Mouse (Mus musculus) hindbrain, embryonic 13.5 days (tissue): ENCODE measurements around the gene Srp72. TPM values are rescaled to one million over a fixed set of nuclear protein-coding genes. Genes with fewer than 3 reads are reported as not detected.
"Not testable (repeated sequence)": the region's sequence is repeated elsewhere in the genome, so short reads cannot be mapped to it uniquely, and the experiment has no call there.

Source experiments
- ATAC-seq: fragments of 200-750 bp; cut with Nextera tagmentation; 2 replicates; pipeline ENCODE4 v1.8.0; 2017; ENCODE audit warnings: moderate TSS enrichment; ENCODE audit not compliant: low FRiP score
- H3K27ac ChIP-seq: fragments of 300-500 bp; sonication (generic); 2 replicates; pipeline ENCODE4 v1.5.1; 2015; ENCODE audit warnings: inconsistent platforms, mild to moderate bottlenecking, moderate library complexity
- H3K27me3 ChIP-seq: fragments of 300-500 bp; sonication (generic); 2 replicates; pipeline ENCODE4 v1.6.1; 2015; ENCODE audit warnings: mild to moderate bottlenecking, inconsistent platforms
- H3K36me3 ChIP-seq: fragments of 300-500 bp; sonication (generic); 2 replicates; pipeline ENCODE4 v1.6.1; 2015; ENCODE audit warnings: mild to moderate bottlenecking, inconsistent platforms
- H3K4me1 ChIP-seq: fragments of 300-500 bp; sonication (generic); replicated peaks from 2 replicates; pipeline ENCODE4 v1.6.1; 2015; ENCODE audit warnings: inconsistent platforms
- H3K4me2 ChIP-seq: fragments of 300-500 bp; sonication (generic); 2 replicates; pipeline ENCODE4 v1.6.1; 2015; ENCODE audit warnings: inconsistent platforms, mild to moderate bottlenecking, moderate library complexity
- H3K4me3 ChIP-seq: fragments of 300-500 bp; sonication (generic); 2 replicates; pipeline ENCODE4 v1.5.1; 2015; ENCODE audit warnings: mild to moderate bottlenecking, inconsistent platforms
- H3K9ac ChIP-seq: fragments of 300-500 bp; sonication (generic); 2 replicates; pipeline ENCODE4 v1.6.1; 2015; ENCODE audit warnings: mild to moderate bottlenecking, inconsistent platforms
- H3K9me3 ChIP-seq: fragments of 300-500 bp; sonication (generic); 2 replicates; pipeline ENCODE4 v1.6.1; 2016; ENCODE audit warnings: inconsistent platforms
- WGBS: fragments of 180-500 bp; shearing (Covaris S2); methylation state at CpG from one replicate; pipeline ENCODE4 v1.1.7; 2015; 5-methylcytosine and 5-hydroxymethylcytosine counted together
- polyA plus RNA-seq: library from polyadenylated mRNA; unstranded; fragments of >200 nt; fragmentation: Nextera tagmentation; extraction: Ambion mirVana; gene quantifications from 2 replicates; pipeline ENCODE4 v1.2.1, GENCODE M21; 2015

Srp72 gene
- polyA plus RNA-seq, 1 experiment from 2014 or later = 80.3 TPM

DNA sequence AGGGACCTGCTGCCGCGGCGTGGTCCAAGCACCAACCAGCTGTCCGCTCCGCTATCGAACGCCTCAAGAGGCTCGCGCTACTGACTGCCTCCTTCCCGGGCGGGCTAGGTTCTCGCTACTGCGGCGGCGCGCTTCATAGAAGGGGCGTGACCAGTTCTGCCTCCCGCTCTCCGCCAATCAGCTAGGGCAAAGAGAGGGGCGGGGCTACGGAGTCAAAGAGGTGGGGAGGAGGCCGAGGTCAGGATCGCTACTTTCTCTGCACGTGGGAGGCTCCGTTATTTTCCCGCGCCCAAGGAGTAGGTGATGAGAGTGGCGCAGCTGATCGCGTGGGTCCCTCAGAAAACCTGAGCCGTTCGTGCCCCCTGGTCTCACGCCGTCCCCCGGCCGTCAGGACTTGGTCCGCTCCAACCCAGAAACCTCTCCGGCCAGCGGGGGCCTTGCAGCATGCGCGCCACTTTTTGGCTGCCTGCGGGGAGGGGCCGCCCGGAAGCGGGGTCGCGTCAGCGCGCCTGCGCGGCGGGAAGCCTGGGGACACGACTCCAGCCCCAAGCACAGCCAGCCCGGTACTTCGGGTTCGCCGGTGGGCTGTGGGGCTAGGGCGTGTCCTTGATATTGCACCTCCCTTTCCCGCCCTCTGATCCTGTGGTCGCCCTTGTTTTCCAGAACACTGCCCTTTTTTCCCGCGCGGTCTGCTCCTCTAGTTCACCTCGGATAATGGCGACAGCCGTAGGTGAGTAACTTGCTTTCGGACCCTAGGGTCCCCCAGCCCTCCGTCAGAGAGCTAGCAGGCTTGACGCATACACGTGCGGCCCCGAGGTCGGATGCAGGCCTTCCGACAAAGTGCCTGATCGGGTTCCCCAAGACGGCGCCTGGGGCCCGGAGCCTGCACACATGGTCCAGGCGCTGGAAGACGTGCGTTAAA lies 23.1 kb upstream of the Srp72 start, which contains the start of the genes Paics and Ppat:
Paics (plus strand) TSS at position 202 of the 922 bp plus-strand sequence.
Ppat (minus strand) TSS at position 473 of the 922 bp plus-strand sequence.
- Histone ChIP-seq H3K27ac (peak within 1 kb of the TSS; percentile 85), H3K9ac (peak within 1 kb of the TSS; percentile 75), H3K27me3 (no peaks in the 10 kb centered on the region), H3K9me3 (no peaks in the 10 kb centered on the region), H3K4me3 (peak within 1 kb of the TSS; percentile 63), H3K4me2 (peak within 1 kb of the TSS; percentile 92), H3K4me1 (peaks cover 33% of the 10 kb centered on the region), H3K36me3 (peaks cover under 1% of the 10 kb centered on the region)
- peak; percentile 98 for ATAC-seq
- 0% methylated on average over 81 of the region's 81 CpGs for WGBS

DNA sequence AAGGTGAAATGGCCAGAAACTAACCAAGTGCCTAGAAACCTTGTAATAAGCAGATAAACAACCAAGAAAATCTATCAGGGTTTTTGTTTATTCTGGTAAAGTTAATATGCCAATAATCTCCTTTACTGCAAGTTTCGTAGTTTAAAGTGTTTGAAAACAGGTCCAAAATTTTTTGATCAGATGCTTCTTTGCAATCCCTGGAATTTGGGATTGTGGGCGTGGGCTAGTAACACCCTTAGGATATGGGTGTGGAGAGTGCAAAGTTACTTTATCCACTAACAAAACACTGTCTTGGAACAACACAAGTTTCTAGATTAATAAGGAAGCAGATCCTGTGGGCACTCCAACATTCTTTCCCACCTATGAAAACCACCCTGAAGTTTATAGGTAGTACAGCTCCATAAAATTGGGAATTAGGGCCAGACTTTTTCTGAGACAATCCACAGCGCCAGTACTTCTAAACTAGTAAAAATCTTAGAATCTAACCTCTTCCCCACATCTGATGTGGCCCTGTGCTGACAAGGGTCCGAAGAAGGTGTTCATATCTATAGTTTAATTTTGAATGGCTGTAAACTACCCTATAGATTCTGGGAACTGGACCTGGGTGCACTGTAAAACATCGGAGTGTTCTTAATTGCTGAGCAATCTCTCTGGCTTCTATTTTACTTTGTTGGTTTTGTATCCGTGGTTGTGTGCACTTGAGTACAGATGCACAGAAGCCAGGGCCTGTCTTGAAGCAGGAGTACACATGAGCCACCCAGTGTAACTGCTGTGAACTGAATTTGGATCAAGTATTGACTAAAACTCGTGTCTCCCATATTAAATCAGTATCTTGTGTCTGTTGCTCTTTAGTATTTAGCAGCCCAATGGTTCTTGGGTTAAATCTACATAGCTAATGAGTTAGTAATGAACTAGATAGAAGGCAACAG lies 22.1 kb upstream of the Srp72 start:
- peak overlapping the region; percentile 75 for H3K9ac ChIP-seq
- H3K27me3 ChIP-seq = no peaks in the 10 kb centered on the region
- 21% methylated on average over 7 of the region's 7 CpGs for WGBS
- peaks cover 33% of the 10 kb centered on the region for H3K4me1 ChIP-seq
- peak overlapping the region; percentile 92 for H3K4me2 ChIP-seq
- H3K36me3 ChIP-seq = peaks cover 11% of the 10 kb centered on the region
- peak overlapping the region; percentile 85; the same call in 1 of the 2 replicates for H3K27ac ChIP-seq
- H3K4me3 ChIP-seq = peak overlapping the region; percentile 63
- no peaks in the 10 kb centered on the region for H3K9me3 ChIP-seq
- no peak for ATAC-seq

DNA sequence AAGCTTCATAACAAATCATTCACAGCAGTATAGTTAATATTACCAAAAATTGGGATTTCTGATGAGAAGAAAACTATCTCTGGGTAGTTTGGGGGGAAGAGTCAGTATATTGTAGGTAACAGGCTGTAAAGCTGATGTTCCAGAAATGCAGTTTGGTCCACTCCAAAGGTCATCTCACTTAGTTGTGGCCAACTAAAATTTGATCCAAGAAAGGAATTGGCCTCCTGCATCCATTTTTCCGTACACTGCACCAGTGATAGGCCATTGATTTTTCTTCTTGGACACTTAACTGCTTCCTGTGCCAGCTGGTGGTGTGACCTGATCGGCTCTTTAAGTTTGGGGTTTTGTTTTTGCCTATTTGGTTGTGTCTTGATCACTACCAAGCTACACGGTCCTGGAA lies 20.7 kb upstream of the Srp72 start:
- Histone ChIP-seq H3K4me3 (no peak overlapping the region), H3K4me2 (no peak overlapping the region), H3K9me3 (no peaks in the 10 kb centered on the region), H3K27ac (no peak overlapping the region), H3K27me3 (no peaks in the 10 kb centered on the region), H3K9ac (no peak overlapping the region), H3K4me1 (peaks cover 33% of the 10 kb centered on the region), H3K36me3 (peaks cover 24% of the 10 kb centered on the region)
- ATAC-seq = no peak
- whole genome bisulfite sequencing = 79% methylated on average over 3 of the region's 3 CpGs

DNA sequence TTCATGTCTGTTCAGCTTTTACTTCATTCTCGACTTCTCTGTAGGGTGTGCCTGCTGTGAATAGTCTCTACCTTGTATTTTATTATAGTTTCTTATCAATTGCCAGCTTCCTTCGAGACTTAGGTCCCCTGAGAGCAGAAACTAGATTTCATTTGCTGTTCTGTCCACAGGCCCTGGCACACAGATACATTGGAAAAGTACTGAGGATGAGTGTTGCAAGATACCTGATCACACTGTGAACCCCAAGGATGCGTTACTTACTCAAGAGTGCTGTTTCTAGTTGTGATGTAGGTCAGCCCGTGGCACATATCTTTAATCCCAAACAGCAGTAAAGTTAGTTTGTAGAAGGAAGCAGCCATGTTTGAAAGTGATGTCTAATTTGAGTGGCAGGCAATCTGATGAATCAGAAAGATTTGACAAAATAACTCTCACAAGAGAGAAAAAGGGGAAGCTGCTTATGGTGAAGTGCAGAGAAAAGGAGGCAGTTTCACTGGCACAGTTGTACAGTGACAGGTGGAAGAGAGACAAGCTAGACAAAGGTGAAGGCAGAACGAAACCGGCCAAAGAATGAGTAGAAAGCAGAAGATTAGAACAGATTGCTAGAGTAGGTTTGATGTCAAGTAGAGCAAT lies 20.1 kb upstream of the Srp72 start:
- Histone ChIP-seq H3K4me3 (no peak overlapping the region), H3K4me1 (peaks cover 32% of the 10 kb centered on the region), H3K36me3 (peaks cover 28% of the 10 kb centered on the region), H3K27ac (no peak overlapping the region), H3K27me3 (no peaks in the 10 kb centered on the region), H3K9ac (no peak overlapping the region), H3K4me2 (no peak overlapping the region), H3K9me3 (no peaks in the 10 kb centered on the region)
- WGBS = 91% methylated on average over 6 of the region's 6 CpGs
- no peak for ATAC-seq

- Histone ChIP-seq H3K4me2 (no peak overlapping the region), H3K9ac (no peak overlapping the region), H3K9me3 (no peaks in the 10 kb centered on the region), H3K4me3 (no peak overlapping the region), H3K4me1 (peaks cover 21% of the 10 kb centered on the region), H3K36me3 (peaks cover 35% of the 10 kb centered on the region), H3K27me3 (no peaks in the 10 kb centered on the region), H3K27ac (no peak overlapping the region)
- WGBS = 85% methylated on average over 4 of the region's 4 CpGs
- no peak for ATAC-seq
Observed at GRCm38 (mm10) chr5:76955474-76955873, 19.0 kb upstream of the Srp72 start.

- Histone ChIP-seq H3K9ac (no peak overlapping the region), H3K9me3 (no peaks in the 10 kb centered on the region), H3K36me3 (peaks cover 57% of the 10 kb centered on the region), H3K4me1 (peaks cover 7% of the 10 kb centered on the region; the same call in 1 of the 2 replicates), H3K27ac (no peak overlapping the region), H3K27me3 (no peaks in the 10 kb centered on the region), H3K4me3 (no peak overlapping the region), H3K4me2 (no peak overlapping the region)
- 100% methylated on average over 1 of the region's 1 CpGs for WGBS
- no peak for ATAC-seq
Observed at GRCm38 (mm10) chr5:76957954-76958353, 16.5 kb upstream of the Srp72 start.

GRCm38 (mm10) chr5:76959587-76959986 lies 14.9 kb upstream of the Srp72 start:
- Histone ChIP-seq H3K9ac (no peak overlapping the region), H3K4me3 (no peak overlapping the region), H3K36me3 (peaks cover 66% of the 10 kb centered on the region), H3K27ac (no peak overlapping the region), H3K9me3 (no peaks in the 10 kb centered on the region), H3K27me3 (no peaks in the 10 kb centered on the region), H3K4me2 (no peak overlapping the region), H3K4me1 (no peaks in the 10 kb centered on the region)
- no peak for ATAC-seq
- 95% methylated on average over 5 of the region's 5 CpGs for WGBS

- Histone ChIP-seq H3K4me3 (no peak overlapping the region), H3K36me3 (peaks cover 65% of the 10 kb centered on the region), H3K27me3 (no peaks in the 10 kb centered on the region), H3K4me2 (no peak overlapping the region), H3K9me3 (no peaks in the 10 kb centered on the region), H3K27ac (no peak overlapping the region), H3K4me1 (no peaks in the 10 kb centered on the region), H3K9ac (no peak overlapping the region)
- ATAC-seq = no peak
- 83% methylated on average over 11 of the region's 11 CpGs for WGBS
Observed at GRCm38 (mm10) chr5:76962545-76962944, 11.9 kb upstream of the Srp72 start.

GRCm38 (mm10) chr5:76964651-76965050 lies 9.8 kb upstream of the Srp72 start:
- H3K9me3 ChIP-seq = no peaks in the 10 kb centered on the region
- 92% methylated on average over 3 of the region's 3 CpGs for WGBS
- H3K4me3 ChIP-seq = no peak overlapping the region
- H3K36me3 ChIP-seq = peaks cover 64% of the 10 kb centered on the region
- no peak overlapping the region for H3K4me2 ChIP-seq
- no peak overlapping the region for H3K27ac ChIP-seq
- ATAC-seq = no peak
- no peaks in the 10 kb centered on the region for H3K4me1 ChIP-seq
- no peaks in the 10 kb centered on the region for H3K27me3 ChIP-seq
- H3K9ac ChIP-seq = no peak overlapping the region

- H3K9ac ChIP-seq = no peak overlapping the region
- no peak overlapping the region for H3K4me3 ChIP-seq
- no peak for ATAC-seq
- no peak overlapping the region for H3K27ac ChIP-seq
- WGBS = 81% methylated on average over 5 of the region's 5 CpGs
- peaks cover 13% of the 10 kb centered on the region for H3K4me1 ChIP-seq
- H3K4me2 ChIP-seq = no peak overlapping the region
- H3K27me3 ChIP-seq = no peaks in the 10 kb centered on the region
- peaks cover 32% of the 10 kb centered on the region for H3K36me3 ChIP-seq
- H3K9me3 ChIP-seq = no peaks in the 10 kb centered on the region
Observed at GRCm38 (mm10) chr5:76969250-76969649, 5.2 kb upstream of the Srp72 start.

- peaks cover 27% of the 10 kb centered on the region for H3K36me3 ChIP-seq
- not testable (repeated sequence) for H3K4me3 ChIP-seq, H3K27ac ChIP-seq, H3K9me3 ChIP-seq, H3K9ac ChIP-seq, ATAC-seq, H3K27me3 ChIP-seq, H3K4me2 ChIP-seq
- H3K4me1 ChIP-seq = peaks cover 22% of the 10 kb centered on the region
- 93% methylated on average over 1 of the region's 1 CpGs for WGBS
Observed at GRCm38 (mm10) chr5:76971115-76971514, 3.4 kb upstream of the Srp72 start.

DNA sequence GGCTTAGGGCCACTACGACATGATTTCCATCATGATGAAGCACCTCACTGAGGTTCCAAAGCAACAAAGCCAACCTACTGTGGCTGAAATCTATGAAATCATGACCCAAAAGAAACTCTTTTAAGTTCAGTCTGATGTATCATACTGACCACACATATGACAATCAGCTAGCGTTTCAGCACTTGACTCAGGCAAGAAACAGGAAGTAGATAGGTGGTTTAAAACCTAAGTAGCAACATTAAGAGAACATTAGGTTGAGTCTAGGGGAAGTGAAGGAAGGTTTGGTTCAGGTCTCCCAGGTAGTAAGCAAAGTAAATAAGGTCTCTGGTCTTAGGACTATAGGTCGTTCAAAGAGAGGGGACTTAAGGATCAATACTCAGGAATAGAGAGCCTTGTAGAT lies 995 bp upstream of the Srp72 start:
- peaks cover 25% of the 10 kb centered on the region for H3K4me1 ChIP-seq
- no peaks in the 10 kb centered on the region for H3K27me3 ChIP-seq
- peaks cover 21% of the 10 kb centered on the region for H3K36me3 ChIP-seq
- H3K9me3 ChIP-seq = no peaks in the 10 kb centered on the region
- peak overlapping the region; percentile 90 for H3K4me2 ChIP-seq
- no peak for ATAC-seq
- peak overlapping the region; percentile 88; the same call in 1 of the 2 replicates for H3K9ac ChIP-seq
- peak overlapping the region; percentile 90 for H3K4me3 ChIP-seq
- WGBS = 69% methylated on average over 3 of the region's 3 CpGs
- no peak overlapping the region for H3K27ac ChIP-seq
